Mouse (Mus musculus) cerebellum, adult 8-10 months (tissue): ENCODE measurements at regions not wholly inside any gene's neighbourhood (a gene's known extent, or its start where the extent isn't known, plus 50 kb on each side); places are given as distances from the start of the nearest gene placed in this dataset.

Experiments used
- DNase-seq: peaks from one replicate; pipeline ENCODE4 v3.0.0; 2022

DNA sequence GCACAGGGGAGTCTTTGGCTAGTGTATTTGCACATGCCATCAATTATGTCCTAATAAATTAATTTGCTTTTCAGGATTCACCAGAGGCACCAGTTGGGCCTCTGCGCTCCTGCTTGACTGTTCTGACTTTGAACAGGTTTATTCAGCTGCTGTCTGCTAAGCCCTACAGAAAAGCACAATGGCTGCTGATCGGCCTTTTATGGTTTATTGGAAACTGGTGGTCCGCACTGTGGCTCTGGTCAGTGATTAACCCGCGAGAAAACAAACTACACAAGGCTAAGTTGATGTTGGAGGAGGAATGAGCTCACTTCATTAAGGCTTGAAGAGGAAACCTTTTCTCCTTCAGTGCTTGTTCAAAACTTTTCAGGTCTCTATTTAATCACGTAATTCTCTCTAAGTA is 208.4 kb upstream of the Gpr101 start:
- no peak for DNase-seq

- DNase-seq: no peak
Observed at GRCm38 (mm10) chrX:57709115-57709877, 205.7 kb upstream of the Gpr101 start.

- DNase-seq: no peak
Observed at GRCm38 (mm10) chrX:57708501-57708900, 204.9 kb upstream of the Gpr101 start.

GRCm38 (mm10) chrX:57707932-57708331 is 204.4 kb upstream of the Gpr101 start:
- no peak for DNase-seq

- DNase-seq: no peak
Observed at GRCm38 (mm10) chrX:57706683-57707308, 203.2 kb upstream of the Gpr101 start.

DNA sequence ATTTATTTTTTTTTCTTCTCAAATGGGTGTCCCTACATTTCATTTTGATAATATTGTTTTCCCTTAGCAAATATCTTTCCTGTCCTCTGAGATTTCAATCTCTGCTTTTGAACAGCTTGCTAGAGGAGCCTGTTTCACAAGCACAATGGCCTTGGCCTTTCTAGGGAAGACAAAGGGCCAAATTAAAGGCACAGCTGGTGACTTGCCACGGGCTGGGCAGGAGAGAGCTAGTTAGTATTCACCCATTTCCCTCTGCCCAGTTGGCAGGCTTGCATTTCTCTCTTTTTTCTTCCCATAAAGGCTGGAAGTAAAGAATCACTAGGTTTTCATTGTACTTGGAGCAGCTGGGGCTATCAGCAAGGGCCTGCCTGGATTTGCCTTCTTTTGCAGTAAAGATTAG is 188.9 kb upstream of the Gpr101 start:
- no peak for DNase-seq

- DNase-seq: no peak
Observed at GRCm38 (mm10) chrX:57676764-57677163, 173.2 kb upstream of the Gpr101 start.

DNA sequence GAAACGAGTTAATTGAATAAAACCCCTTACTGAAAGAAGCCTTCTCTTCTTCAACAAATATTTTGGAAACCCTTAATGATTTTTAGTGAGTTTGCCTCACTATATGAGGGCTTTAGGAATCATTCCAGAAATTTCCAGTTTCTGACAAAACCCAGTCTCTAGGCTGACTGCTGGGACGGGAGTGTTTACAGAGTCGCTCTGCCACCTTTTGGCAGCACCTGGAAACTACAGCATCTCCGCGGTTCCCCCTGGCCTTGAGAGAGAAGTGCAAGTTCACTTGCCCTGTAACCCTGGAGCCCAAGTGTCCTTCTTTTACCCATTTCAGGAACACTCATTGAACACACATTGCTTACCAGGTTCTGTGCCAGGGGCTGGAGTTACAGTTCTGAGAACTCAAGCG is 171.4 kb upstream of the Gpr101 start:
- peak; percentile 5 for DNase-seq

DNA sequence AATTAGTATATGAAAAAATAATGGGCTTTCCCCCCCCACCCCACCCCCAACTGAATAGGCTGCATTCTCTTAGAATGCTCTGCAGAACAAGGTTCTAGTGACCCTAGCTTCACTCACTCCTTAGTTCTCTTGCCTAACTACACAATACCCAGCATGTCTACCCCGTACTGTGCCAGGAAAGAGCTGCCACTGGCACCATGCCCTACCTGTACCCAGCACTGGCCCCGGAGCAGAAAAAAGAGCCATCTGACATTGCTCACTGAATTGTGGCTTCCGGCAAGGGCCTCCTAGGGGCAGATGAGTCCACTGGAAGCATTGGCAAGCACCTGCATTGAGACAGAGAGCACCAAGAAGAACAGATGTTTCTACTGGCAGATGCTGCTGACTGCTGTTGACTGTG is 156.0 kb upstream of the Gpr101 start:
- no peak for DNase-seq

DNA sequence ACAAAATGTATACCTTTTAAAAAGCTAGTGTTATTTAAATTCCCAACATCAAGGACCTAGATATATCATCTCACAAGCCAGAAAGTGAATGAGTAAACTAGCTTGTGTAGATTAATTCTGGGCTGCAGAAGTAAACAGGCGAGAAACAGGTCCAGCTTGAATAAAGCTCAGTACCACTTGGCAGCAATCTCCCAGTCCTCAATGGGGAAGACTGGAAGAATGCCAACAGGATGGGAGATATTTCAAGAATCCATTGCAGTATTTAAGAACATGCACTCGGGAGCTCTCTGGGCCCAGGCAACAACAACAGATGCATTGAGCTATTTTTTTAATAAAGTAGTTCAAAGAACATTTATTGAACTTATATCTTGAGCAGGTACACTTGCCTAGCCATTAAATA is 152.5 kb upstream of the Gpr101 start:
- DNase-seq: no peak

DNA sequence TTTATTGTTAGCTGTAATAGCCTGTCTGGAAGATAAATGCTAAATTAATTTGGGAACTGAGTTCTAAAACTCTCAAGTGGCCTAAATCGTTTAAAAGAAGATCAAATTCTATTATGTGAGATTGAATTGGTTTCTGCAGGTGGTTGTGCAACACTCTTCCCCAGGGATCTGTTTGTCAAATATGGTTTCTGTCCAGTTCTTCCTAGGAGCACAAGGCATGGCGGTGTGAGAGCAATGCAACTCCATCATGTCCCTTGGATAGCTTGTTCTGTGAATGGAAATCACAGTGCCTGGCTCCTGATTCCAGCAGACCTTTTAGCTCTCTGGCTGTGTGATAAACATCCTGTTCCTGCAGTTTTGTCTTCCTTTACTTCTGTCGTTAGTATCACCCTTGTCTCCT is 151.9 kb upstream of the Gpr101 start:
- DNase-seq: no peak
